ENCODE assay signal across 15 mouse cellular contexts in genomic region chr7:16918014-16918413, GRCm38 (mm10). TPM values are rescaled to one million over a fixed set of nuclear protein-coding genes. Genes with fewer than 3 reads are reported as not detected.
DNase-seq lines count a peak whose midpoint lies in the region; ATAC-seq lines count a peak whose summit lies in the region.
"Had no signal": no experiment of that assay in that cellular context is flagged by ENCODE, and none has a peak within 500 bp of the region (broad histone marks: within the 10 kb centered on the region; RNA-seq: fewer than 3 reads in every experiment).

No protein-coding gene starts in this region.

- H3K4me1 ChIP-seq in hindbrain, embryonic 13.5 days (replicated peaks) = peaks cover 74% of the 10 kb centered on the region
- H3K4me1 ChIP-seq in hindbrain, embryonic 11.5 days (replicated peaks; ENCODE audit: control insufficient read depth, insufficient read depth, low read length) = peaks cover 30% of the 10 kb centered on the region

- no peak for ATAC-seq in hindbrain, embryonic 13.5 days (ENCODE audit: low FRiP score)
- no peak for ATAC-seq in hindbrain, embryonic 11.5 days (ENCODE audit: low FRiP score)
- ATAC-seq: liver, postnatal 0 days had no signal

- H3K4me2 ChIP-seq in hindbrain, embryonic 13.5 days = 0 out of 2 replicates have a peak overlapping the region, but pooled peaks have one; percentile 2
- no peak overlapping the region for H3K4me2 ChIP-seq in hindbrain, embryonic 11.5 days (replicated peaks; ENCODE audit: low read depth, low read length)

- H3K9ac ChIP-seq in hindbrain, embryonic 13.5 days = peak overlapping the region; percentile 53
- no peak overlapping the region for H3K9ac ChIP-seq in hindbrain, embryonic 11.5 days (ENCODE audit: low read depth, low read length)
- H3K9ac ChIP-seq: liver, postnatal 0 days had no signal

- H3K4me3 ChIP-seq in hindbrain, embryonic 13.5 days = no peak overlapping the region
- no peak overlapping the region for H3K4me3 ChIP-seq in hindbrain, embryonic 11.5 days (ENCODE audit: low read depth, low read length)
- H3K4me3 ChIP-seq: erythroblast, embryonic 14.5 days; midbrain, embryonic 10.5 days had no signal

- peaks cover 70% of the 10 kb centered on the region for H3K36me3 ChIP-seq in hindbrain, embryonic 13.5 days
- H3K36me3 ChIP-seq in hindbrain, embryonic 11.5 days (ENCODE audit: control insufficient read depth, insufficient read depth, low read length) = peaks cover 11% of the 10 kb centered on the region

- H3K9me3 ChIP-seq in hindbrain, embryonic 13.5 days = no peaks in the 10 kb centered on the region
- no peaks in the 10 kb centered on the region for H3K9me3 ChIP-seq in hindbrain, embryonic 11.5 days (ENCODE audit: control insufficient read depth, low read length)
- H3K9me3 ChIP-seq: midbrain, embryonic 10.5 days had no signal

- no peak for DNase-seq in hindbrain, embryonic 11.5 days (ENCODE audit: low spot score)
- peak; percentile 83 for DNase-seq in brain, adult 2 months (ENCODE audit: low read depth, low spot score)
- DNase-seq in cerebellum, postnatal 10 days = peak; percentile 73 to 85
- DNase-seq in left cerebral cortex, postnatal 25 days (ENCODE audit: low spot score in 2 of 2) = peak; percentile 70 to 91
- no peak for DNase-seq in kidney, postnatal 10 days
- DNase-seq in kidney, postnatal 36 days = no peak
- no peak for DNase-seq in spleen, postnatal 10 days (ENCODE audit: low spot score in 2 of 2)
- DNase-seq: adrenal gland, postnatal 36 days; kidney, adult 2 months; liver, postnatal 0 days; thymus, postnatal 4 days had no signal

- peak overlapping the region; percentile 55 for H3K27ac ChIP-seq in hindbrain, embryonic 13.5 days
- H3K27ac ChIP-seq in hindbrain, embryonic 11.5 days (ENCODE audit: low read depth, low read length) = no peak overlapping the region
- H3K27ac ChIP-seq: midbrain, embryonic 10.5 days had no signal

- 37% methylated on average over 9 of the region's 9 CpGs for WGBS in hindbrain, embryonic 13.5 days
- WGBS in hindbrain, embryonic 11.5 days = 88% methylated on average over 9 of the region's 9 CpGs

- no peaks in the 10 kb centered on the region for H3K27me3 ChIP-seq in hindbrain, embryonic 13.5 days
- no peaks in the 10 kb centered on the region for H3K27me3 ChIP-seq in hindbrain, embryonic 11.5 days (ENCODE audit: control insufficient read depth, insufficient read depth, low read length)
- H3K27me3 ChIP-seq: CH12.LX had no signal

- intact Hi-C loops in left cerebral cortex, postnatal 25 days (cut with DNase I) = no loop called here

RNA-seq across cellular contexts. Expression of gene Calm3, which starts 5.9 kb away (rescaled TPM):
- polyA plus RNA-seq in hindbrain, embryonic 13.5 days (2015; fragmentation: Nextera tagmentation; extraction: Ambion mirVana) = 307 and 317 TPM in 2 replicates
- 322 and 337 TPM in 2 replicates for polyA plus RNA-seq in hindbrain, embryonic 11.5 days (2014; fragmentation: Nextera tagmentation; extraction: Ambion mirVana)
- 1,000 to 10,000 TPM; 1,837 to 1,919 TPM for total RNA-seq in left cerebral cortex, postnatal 25 days (2021)

RNA-seq across cellular contexts. Expression of gene Ptgir, which starts 11.7 kb away (rescaled TPM):
- polyA plus RNA-seq in hindbrain, embryonic 13.5 days (2015; fragmentation: Nextera tagmentation; extraction: Ambion mirVana) = 0.78 and 0.83 TPM in 2 replicates
- 0.56 and 0.81 TPM in 2 replicates for polyA plus RNA-seq in hindbrain, embryonic 11.5 days (2014; fragmentation: Nextera tagmentation; extraction: Ambion mirVana)
- total RNA-seq in left cerebral cortex, postnatal 25 days (2021) = under 1 TPM; 0.14 to 0.16 TPM

RNA-seq across cellular contexts. Expression of gene Gng8, which starts 26.4 kb away (rescaled TPM):
- polyA plus RNA-seq in hindbrain, embryonic 13.5 days (2015; fragmentation: Nextera tagmentation; extraction: Ambion mirVana) = 6.1 and 8.2 TPM in 2 replicates
- polyA plus RNA-seq in hindbrain, embryonic 11.5 days (2014; fragmentation: Nextera tagmentation; extraction: Ambion mirVana) = 9.0 and 11.0 TPM in 2 replicates
- 1 to 10 TPM; 2.5 to 4.0 TPM for total RNA-seq in left cerebral cortex, postnatal 25 days (2021)
- polyA plus RNA-seq: erythroblast, embryonic 14.5 days had no signal

RNA-seq across cellular contexts. Expression of gene Pnmal2, which starts 26.5 kb away (rescaled TPM):
- 110 and 117 TPM in 2 replicates for polyA plus RNA-seq in hindbrain, embryonic 13.5 days (2015; fragmentation: Nextera tagmentation; extraction: Ambion mirVana)
- 7.8 and 11.0 TPM in 2 replicates for polyA plus RNA-seq in hindbrain, embryonic 11.5 days (2014; fragmentation: Nextera tagmentation; extraction: Ambion mirVana)
- total RNA-seq in left cerebral cortex, postnatal 25 days (2021) = 100 to 1,000 TPM; 268 to 274 TPM
- polyA plus RNA-seq: erythroblast, embryonic 14.5 days had no signal

RNA-seq across cellular contexts. Expression of gene Pnmal1, which starts 41.5 kb away (rescaled TPM):
- polyA plus RNA-seq in hindbrain, embryonic 13.5 days (2015; fragmentation: Nextera tagmentation; extraction: Ambion mirVana) = 42.0 and 44.5 TPM in 2 replicates
- polyA plus RNA-seq in hindbrain, embryonic 11.5 days (2014; fragmentation: Nextera tagmentation; extraction: Ambion mirVana) = 17.6 and 19.5 TPM in 2 replicates
- total RNA-seq in left cerebral cortex, postnatal 25 days (2021) = 100 to 1,000 TPM; 107 to 115 TPM
- polyA plus RNA-seq: erythroblast, embryonic 14.5 days had no signal

Comparison
In these comparisons a context has a peak if more than half of its experiments do, and no peak if none do; other contexts are left out.
1. DNase-seq: peak in brain, adult 2 months (single experiment), cerebellum, postnatal 10 days (2 of 2) and left cerebral cortex, postnatal 25 days (2 of 2); none in hindbrain, embryonic 11.5 days (single experiment), kidney, postnatal 10 days (single experiment), kidney, postnatal 36 days (0 of 2) and spleen, postnatal 10 days (0 of 2).